Mouse (Mus musculus) erythroblast, embryonic 14.5 days (primary cell): Measurements from ENCODE around the gene Vegfd. TPM values are rescaled to one million over a fixed set of nuclear protein-coding genes. Genes with fewer than 3 reads are reported as not detected.

Experiments
- H3K27me3 ChIP-seq: 2 replicates; pipeline ENCODE4 v1.6.1; 2012; ENCODE audit warnings: inconsistent platforms; ENCODE audit not compliant: control insufficient read depth
- H3K36me3 ChIP-seq: 2 replicates; pipeline ENCODE4 v1.6.1; 2012; ENCODE audit warnings: mild to moderate bottlenecking, inconsistent platforms; ENCODE audit not compliant: control insufficient read depth
- H3K4me1 ChIP-seq: 2 replicates; pipeline ENCODE4 v1.6.1; 2012; ENCODE audit warnings: inconsistent platforms; ENCODE audit not compliant: control insufficient read depth
- H3K4me3 ChIP-seq: replicated peaks from 2 replicates; pipeline ENCODE3; 2012; ENCODE audit warnings: moderate library complexity, mild to moderate bottlenecking, inconsistent platforms
- H3K9me3 ChIP-seq: 2 replicates; pipeline ENCODE4 v1.6.1; 2012; ENCODE audit warnings: low read length, inconsistent platforms, mixed read lengths; ENCODE audit not compliant: control insufficient read depth
- GATA1 ChIP-seq: IDR thresholded peaks from 2 replicates; pipeline ENCODE4 v1.6.1; 2012; ENCODE audit warnings: low read length, inconsistent platforms, mixed read lengths
- TAL1 ChIP-seq: IDR thresholded peaks from 3 replicates; pipeline ENCODE4 v1.6.1; 2012; ENCODE audit warnings: low read length, inconsistent platforms, mixed read lengths
- polyA plus RNA-seq: library from polyadenylated mRNA; stranded (reverse); fragments of >175 nt; gene quantifications from 2 replicates; pipeline ENCODE4 v1.2.3, GENCODE M21; 2012

Vegfd gene
- polyA plus RNA-seq, 1 experiment, result not detected

- Histone ChIP-seq H3K9me3 (no peaks in the 10 kb centered on the region), H3K4me1 (peaks cover 13% of the 10 kb centered on the region), H3K36me3 (peaks cover 92% of the 10 kb centered on the region), H3K4me3 (no peak overlapping the region), H3K27me3 (no peaks in the 10 kb centered on the region)
- no peak for TF ChIP-seq GATA1
These were observed 58.0 kb downstream of the Vegfd start for GRCm38 (mm10) chrX:164431133-164431532.

- H3K36me3 ChIP-seq, result peaks cover 88% of the 10 kb centered on the region
These were observed 58.4 kb downstream of the Vegfd start for GRCm38 (mm10) chrX:164431541-164431940.

GRCm38 (mm10) chrX:164432682-164433081 is 59.5 kb downstream of the Vegfd start:
- TF ChIP-seq TAL1 (no peak), GATA1 (no peak)
- no peaks in the 10 kb centered on the region for H3K27me3 ChIP-seq
- peaks cover 8% of the 10 kb centered on the region for H3K4me1 ChIP-seq
- no peaks in the 10 kb centered on the region for H3K9me3 ChIP-seq
- peaks cover 79% of the 10 kb centered on the region for H3K36me3 ChIP-seq
- no peak overlapping the region for H3K4me3 ChIP-seq

More at GRCm38 (mm10) chrX:164431541-164431940, 58.4 kb downstream of the Vegfd start:
- Histone ChIP-seq H3K4me1 (peaks cover 10% of the 10 kb centered on the region), H3K4me3 (no peak overlapping the region), H3K9me3 (no peaks in the 10 kb centered on the region), H3K27me3 (no peaks in the 10 kb centered on the region)
- TF ChIP-seq TAL1, result no peak
- TF ChIP-seq GATA1, result no peak

GRCm38 (mm10) chrX:164436709-164437108 is 63.5 kb downstream of the Vegfd start, which contains the start of gene Asb11:
Gene Asb11 (plus strand): TSS chrX:164436994.
- Histone ChIP-seq H3K9me3 (no peaks in the 10 kb centered on the region), H3K4me1 (peaks cover 6% of the 10 kb centered on the region), H3K4me3 (no peak within 1 kb of the TSS), H3K27me3 (no peaks in the 10 kb centered on the region), H3K36me3 (peaks cover 41% of the 10 kb centered on the region)
- no peak for TF ChIP-seq GATA1

GRCm38 (mm10) chrX:164439462-164439861 is 66.3 kb downstream of the Vegfd start:
- TF ChIP-seq GATA1, result no peak
- TF ChIP-seq TAL1, result no peak
- Histone ChIP-seq H3K4me3 (no peak overlapping the region), H3K27me3 (no peaks in the 10 kb centered on the region), H3K36me3 (peaks cover 18% of the 10 kb centered on the region), H3K9me3 (no peaks in the 10 kb centered on the region), H3K4me1 (no peaks in the 10 kb centered on the region; the same call in 1 of the 2 replicates)

GRCm38 (mm10) chrX:164440140-164440539 is 67.0 kb downstream of the Vegfd start:
- H3K4me1 ChIP-seq, result peaks cover 3% of the 10 kb centered on the region
- TF ChIP-seq TAL1 (no peak), GATA1 (no peak)
- H3K36me3 ChIP-seq, result peaks cover 15% of the 10 kb centered on the region
- no peaks in the 10 kb centered on the region for H3K27me3 ChIP-seq
- H3K9me3 ChIP-seq, result no peaks in the 10 kb centered on the region
- no peak overlapping the region for H3K4me3 ChIP-seq

GRCm38 (mm10) chrX:164440703-164441102 is 67.5 kb downstream of the Vegfd start:
- Histone ChIP-seq H3K27me3 (no peaks in the 10 kb centered on the region), H3K9me3 (no peaks in the 10 kb centered on the region), H3K4me3 (no peak overlapping the region), H3K36me3 (peaks cover 10% of the 10 kb centered on the region), H3K4me1 (peaks cover 6% of the 10 kb centered on the region)
- TF ChIP-seq TAL1 (no peak), GATA1 (no peak)

GRCm38 (mm10) chrX:164441306-164441705 is 68.1 kb downstream of the Vegfd start:
- Histone ChIP-seq H3K27me3 (no peaks in the 10 kb centered on the region), H3K4me1 (peaks cover 11% of the 10 kb centered on the region), H3K9me3 (peaks cover 2% of the 10 kb centered on the region), H3K36me3 (peaks cover 7% of the 10 kb centered on the region), H3K4me3 (no peak overlapping the region)
- TF ChIP-seq GATA1, result no peak
- TF ChIP-seq TAL1, result no peak

- TF ChIP-seq TAL1 (no peak), GATA1 (no peak)
- peaks cover 36% of the 10 kb centered on the region for H3K4me1 ChIP-seq
- no peak overlapping the region for H3K4me3 ChIP-seq
- no peaks in the 10 kb centered on the region for H3K27me3 ChIP-seq
- H3K9me3 ChIP-seq, result peaks cover 4% of the 10 kb centered on the region
- peaks cover 4% of the 10 kb centered on the region for H3K36me3 ChIP-seq
These were observed 72.4 kb downstream of the Vegfd start for GRCm38 (mm10) chrX:164445601-164446000.

- TF ChIP-seq GATA1, result no peak
- no peak for TF ChIP-seq TAL1
- Histone ChIP-seq H3K4me1 (peaks cover 36% of the 10 kb centered on the region), H3K4me3 (no peak overlapping the region), H3K36me3 (peaks cover 4% of the 10 kb centered on the region), H3K27me3 (no peaks in the 10 kb centered on the region), H3K9me3 (peaks cover 4% of the 10 kb centered on the region)
These were observed 73.0 kb downstream of the Vegfd start for GRCm38 (mm10) chrX:164446106-164446551.
